Mouse (Mus musculus) gastrocnemius, adult 2 months (tissue): ENCODE data around the gene Gm45711. TPM values are rescaled to one million over a fixed set of nuclear protein-coding genes. Genes with fewer than 3 reads are reported as not detected.
"Not testable (repeated sequence)": the region's sequence is repeated elsewhere in the genome, so short reads cannot be mapped to it uniquely, and the experiment has no call there.

Experiments
- DNase-seq: peaks from one replicate; pipeline ENCODE4 v3.0.0; 2022
- H3K27ac ChIP-seq: fragments of 200-600 bp; 2 replicates; pipeline ENCODE4 v1.8.1; 2022; ENCODE audit warnings: mild to moderate bottlenecking
- H3K4me3 ChIP-seq: fragments of 200-600 bp; 2 replicates; pipeline ENCODE4 v1.8.1; 2022; ENCODE audit warnings: mild to moderate bottlenecking, moderate library complexity
- CTCF ChIP-seq: fragments of 200-600 bp; IDR thresholded peaks from 2 replicates; pipeline ENCODE4 v1.8.1; 2022; ENCODE audit warnings: antibody characterized with exemption, mild to moderate bottlenecking, moderate library complexity
- intact Hi-C: fragments of 180-260 bp; cut with DNase I; formaldehyde crosslinking; loops from one replicate; pipeline ENCODE4 v1.15.1; 2025
- long read RNA-seq, 2 experiments: library from polyadenylated mRNA; stranded (forward); transcript quantifications; one replicate each; pipeline ENCODE4 v2.0.0; 2021
- total RNA-seq, 2 experiments: library from RNA; stranded (reverse); gene quantifications; 2 replicates each; pipeline ENCODE4 v1.2.3; 2021

Gm45711 gene
- not detected for total RNA-seq
- long read RNA-seq, experiment 1, result 0 reads
- long read RNA-seq, experiment 2, result 0 reads

DNA sequence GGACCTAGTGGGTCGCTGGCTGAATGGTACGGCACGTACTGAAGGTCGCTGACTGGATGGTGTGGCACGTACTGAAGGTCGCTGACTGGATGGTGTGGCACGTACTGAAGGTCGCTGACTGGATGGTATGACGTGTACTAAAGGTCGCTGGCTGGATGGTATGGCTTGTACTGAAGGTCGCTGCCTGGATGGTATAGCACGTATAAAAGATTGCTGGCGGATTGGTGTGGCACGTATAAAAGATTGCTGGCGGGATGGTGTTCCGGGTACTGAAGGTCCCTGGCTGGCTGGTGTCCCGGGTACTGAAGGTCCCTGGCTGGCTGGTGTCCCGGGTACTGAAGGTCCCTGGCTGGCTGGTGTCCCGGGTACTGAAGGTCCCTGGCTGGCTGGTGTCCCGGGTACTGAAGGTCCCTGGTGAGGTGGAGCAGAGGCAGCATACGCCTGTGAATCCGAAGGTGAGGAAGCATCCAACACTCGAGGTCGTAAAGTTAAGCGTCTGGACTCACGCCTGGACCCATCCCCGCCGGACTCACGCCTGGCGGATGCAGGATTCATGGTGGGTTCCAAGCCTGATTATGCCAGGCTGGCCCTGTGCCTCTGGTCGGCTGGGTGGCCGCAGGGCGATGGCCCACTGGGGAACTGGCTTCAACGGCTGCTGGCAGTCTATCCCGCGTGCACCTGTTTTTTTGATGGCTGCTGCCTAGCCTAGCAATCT, at the start of gene Gm45711, which contains the start of gene Cmtm1:
Gm45711 (minus strand) TSS at position 641 of the 715 bp plus-strand sequence.
Cmtm1 (minus strand) TSS at position 705 of the 715 bp plus-strand sequence.
- DNase-seq, result peak; percentile 87
- intact Hi-C loops, result not testable (repeated sequence)
- Histone ChIP-seq H3K4me3 (peak within 1 kb of the TSS; percentile 21; the same call in 1 of the 2 replicates), H3K27ac (peak within 1 kb of the TSS; percentile 74)

DNA sequence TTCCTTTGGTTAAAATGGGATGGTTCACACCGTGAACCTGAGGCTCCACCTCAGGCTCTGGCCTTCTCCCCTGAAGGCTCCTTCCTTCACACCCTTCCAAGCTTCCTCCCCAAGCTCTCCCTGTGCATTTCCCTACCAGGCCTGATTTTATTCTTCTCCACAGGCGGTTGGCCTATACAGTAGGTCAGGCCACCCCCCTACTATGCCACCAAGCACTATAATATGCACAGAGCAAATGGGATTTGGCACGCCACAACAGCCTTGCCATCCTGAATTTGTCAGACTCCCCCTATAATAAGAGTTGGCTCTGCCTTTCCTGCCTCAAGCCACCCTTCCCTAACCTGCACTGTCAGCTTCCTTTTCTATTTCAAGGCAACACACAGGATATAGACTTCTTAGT, 48.8 kb upstream of the Gm45711 start:
- Histone ChIP-seq H3K4me3 (no peak overlapping the region), H3K27ac (no peak overlapping the region)
- intact Hi-C loops, result no loop called here
- DNase-seq, result no peak
- TF ChIP-seq CTCF, result no peak

DNA sequence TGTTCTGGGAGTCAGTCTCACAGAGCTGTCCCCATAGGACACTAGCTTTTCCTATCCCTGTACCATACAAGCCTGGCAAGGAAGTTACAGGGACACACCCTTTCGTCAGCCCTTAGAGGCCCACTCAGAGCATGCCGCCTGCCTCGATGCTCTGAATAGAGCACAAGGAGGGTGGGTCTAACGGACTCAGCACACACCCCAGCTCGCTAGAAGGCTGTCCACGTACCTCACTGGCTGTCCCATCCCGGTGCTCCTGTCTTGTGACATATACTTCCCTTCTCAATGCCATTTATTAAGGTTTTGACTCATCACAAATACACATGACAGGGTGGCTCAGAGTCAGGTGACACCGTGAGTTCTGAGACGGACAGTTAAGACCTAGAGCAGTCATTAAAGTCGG, 44.6 kb upstream of the Gm45711 start:
- intact Hi-C loops, result no loop called here
- DNase-seq, result no peak
- TF ChIP-seq CTCF, result no peak

DNA sequence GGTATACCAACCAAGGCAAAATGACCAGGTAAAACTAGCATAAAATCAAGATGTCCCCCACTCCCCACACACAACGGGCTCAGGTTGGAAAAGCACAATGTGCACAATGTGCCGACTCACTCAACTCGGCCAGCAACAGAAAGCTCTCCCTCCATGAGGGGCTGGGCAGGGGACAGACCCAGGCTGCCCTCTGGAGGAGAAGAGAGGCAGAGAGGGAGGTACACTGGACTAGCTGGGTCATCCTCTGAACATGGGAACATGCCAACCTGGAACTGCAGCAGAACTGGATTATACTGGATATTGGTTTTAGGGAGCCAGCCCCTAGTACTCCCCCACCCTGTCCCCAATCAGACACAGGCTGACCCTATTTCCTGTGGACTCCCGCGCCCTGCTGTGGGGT, 43.3 kb upstream of the Gm45711 start:
- TF ChIP-seq CTCF, result no peak
- DNase-seq, result no peak
- intact Hi-C loops, result no loop called here

More for the DNA sequence above, 44.6 kb upstream of the Gm45711 start:
- Histone ChIP-seq H3K27ac (no peak overlapping the region), H3K4me3 (no peak overlapping the region)

DNA sequence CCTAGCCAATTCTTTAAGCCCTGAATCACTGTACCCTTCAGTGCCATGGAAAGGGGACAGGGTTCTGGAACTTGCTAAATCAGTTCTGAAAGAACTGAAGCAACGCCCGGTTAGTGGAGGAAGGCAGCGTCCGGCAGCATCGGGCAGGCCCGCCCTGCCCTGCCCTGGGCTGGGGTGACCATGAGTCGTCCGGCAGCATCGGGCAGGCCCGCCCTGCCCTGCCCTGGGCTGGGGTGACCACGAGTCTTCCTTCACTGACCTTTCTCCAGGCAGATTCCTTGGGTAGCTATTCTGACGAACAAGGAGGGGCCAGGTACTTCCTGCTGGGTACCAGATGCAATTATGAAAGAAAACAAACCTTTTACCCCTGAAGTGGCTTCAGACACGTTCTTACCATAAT, 40.2 kb upstream of the Gm45711 start:
- Histone ChIP-seq H3K4me3 (no peak overlapping the region), H3K27ac (no peak overlapping the region)
- no peak for TF ChIP-seq CTCF
- intact Hi-C loops, result no loop called here
- no peak for DNase-seq

More for the DNA sequence above, 43.3 kb upstream of the Gm45711 start:
- Histone ChIP-seq H3K4me3 (no peak overlapping the region), H3K27ac (no peak overlapping the region)

DNA sequence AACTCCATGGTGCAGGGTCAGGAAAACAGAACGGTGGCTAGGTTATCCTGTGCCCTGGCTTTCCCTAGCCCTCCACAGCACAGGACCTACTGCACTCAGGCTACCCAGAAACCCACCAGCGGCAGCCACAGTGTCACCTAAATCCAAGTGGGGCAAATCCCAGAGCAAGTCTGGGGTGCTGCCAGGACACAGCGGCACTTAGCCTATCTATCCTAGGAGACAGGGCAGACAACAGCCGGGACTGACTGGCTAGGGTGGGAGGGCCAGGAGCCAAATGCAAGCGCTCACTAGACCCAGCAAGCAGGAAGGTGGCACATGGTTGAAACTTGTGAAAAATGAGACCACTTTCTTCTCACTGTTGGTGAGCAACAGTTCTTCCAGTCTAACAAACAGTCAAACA, 39.1 kb upstream of the Gm45711 start:
- Histone ChIP-seq H3K27ac (no peak overlapping the region), H3K4me3 (no peak overlapping the region)
- TF ChIP-seq CTCF, result no peak
- intact Hi-C loops, result no loop called here
- DNase-seq, result peak; percentile 31

DNA sequence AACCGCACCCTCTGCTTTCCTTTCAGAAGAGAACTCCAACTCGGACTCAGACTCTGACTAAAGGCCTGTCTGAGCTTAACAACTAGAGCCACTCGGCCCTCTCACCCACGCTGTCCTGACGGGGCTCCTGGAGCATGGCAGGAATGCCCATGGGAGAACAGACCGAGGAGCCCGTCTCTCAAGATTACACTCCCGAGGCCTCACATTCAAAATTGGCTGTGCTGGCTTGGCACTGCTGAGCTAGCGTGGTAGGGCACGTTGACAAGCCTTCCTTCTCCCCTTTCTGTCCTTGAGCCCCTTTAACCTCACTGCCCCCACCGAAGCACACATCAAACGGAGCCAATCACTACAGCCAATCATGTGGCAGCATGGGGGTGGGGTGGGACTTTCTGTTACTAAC, 36.8 kb upstream of the Gm45711 start:
- no peak for DNase-seq
- no peak overlapping the region for H3K4me3 ChIP-seq
- no peak for TF ChIP-seq CTCF
- no peak overlapping the region for H3K27ac ChIP-seq
- intact Hi-C loops, result no loop called here

DNA sequence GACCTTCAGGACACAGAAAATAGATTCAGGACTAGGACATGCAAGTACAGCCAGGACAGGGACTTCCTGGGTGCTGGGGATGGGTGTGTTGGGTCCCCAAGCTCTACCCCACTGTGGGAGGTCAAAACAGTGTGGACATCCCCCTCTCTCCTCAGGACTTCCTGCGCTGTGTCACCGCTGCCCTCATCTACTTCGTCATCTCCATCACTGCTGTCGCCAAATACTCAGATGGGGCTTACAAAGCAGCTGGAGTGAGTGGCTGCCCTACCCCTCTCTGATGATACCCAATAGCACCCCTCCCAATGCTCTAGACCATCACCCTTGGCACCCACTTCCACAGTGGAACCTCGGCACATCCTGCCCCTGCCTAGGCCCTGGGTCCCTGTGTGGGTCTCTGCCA, 34.7 kb upstream of the Gm45711 start:
- intact Hi-C loops, result loop anchor here (1.0 to 5.0 kb wide), 4 partner anchors 58 to 226 kb away; partner anchors contain the start of gene Cklf
- TF ChIP-seq CTCF, result no peak
- no peak overlapping the region for H3K27ac ChIP-seq
- DNase-seq, result no peak
- no peak overlapping the region for H3K4me3 ChIP-seq

DNA sequence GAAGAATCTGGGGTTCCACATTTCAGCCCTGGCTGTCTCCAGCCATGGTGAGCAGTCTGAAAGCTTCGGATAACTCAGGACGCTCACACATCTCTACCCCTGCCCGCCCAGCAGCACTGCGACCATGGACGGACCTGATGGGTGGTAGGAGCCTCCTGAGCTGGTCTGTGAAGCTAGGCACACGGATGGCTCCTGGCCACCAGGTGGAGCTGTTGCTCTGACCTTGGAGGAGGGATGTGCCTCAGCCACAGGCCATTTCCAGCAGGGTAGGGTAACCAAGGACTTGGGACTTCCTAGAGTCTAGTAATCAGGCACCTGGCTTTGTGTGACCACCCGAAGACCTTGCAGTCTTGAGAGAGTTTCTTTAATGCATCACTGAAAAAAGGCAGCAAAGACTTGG, 34.1 kb upstream of the Gm45711 start:
- H3K27ac ChIP-seq, result no peak overlapping the region
- peak; percentile 91 for DNase-seq
- intact Hi-C loops, result loop anchor here (1.0 to 5.0 kb wide), 4 partner anchors 59 to 227 kb away; partner anchors contain the start of gene Cklf
- TF ChIP-seq CTCF, result peak; percentile 97
- H3K4me3 ChIP-seq, result no peak overlapping the region

DNA sequence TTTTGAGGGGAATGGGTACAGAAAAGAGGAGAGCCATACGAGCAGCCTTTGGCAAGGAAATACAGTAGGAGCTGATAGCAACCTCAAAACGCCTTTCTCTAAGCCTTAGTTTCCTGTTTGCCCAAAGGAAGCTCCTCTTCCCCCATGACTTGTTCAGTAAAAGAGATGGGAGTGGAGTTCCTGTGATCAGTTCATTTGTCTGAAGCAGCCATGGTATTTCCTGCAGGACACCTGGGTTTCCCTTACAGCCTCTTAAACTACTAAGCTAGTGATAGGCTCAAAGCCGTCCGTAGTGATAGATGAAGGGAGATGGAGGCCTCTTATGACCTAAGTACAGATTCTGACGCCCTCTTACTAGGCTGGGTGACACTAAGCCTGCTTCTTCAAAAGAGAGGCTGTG, 32.5 kb upstream of the Gm45711 start:
- no peak for DNase-seq
- intact Hi-C loops, result loop anchor here (5.0 kb wide), 1 partner anchor 90 kb away; the partner anchor contains the start of gene Cklf
- H3K27ac ChIP-seq, result peak overlapping the region; percentile 93
- no peak for TF ChIP-seq CTCF
- no peak overlapping the region for H3K4me3 ChIP-seq

DNA sequence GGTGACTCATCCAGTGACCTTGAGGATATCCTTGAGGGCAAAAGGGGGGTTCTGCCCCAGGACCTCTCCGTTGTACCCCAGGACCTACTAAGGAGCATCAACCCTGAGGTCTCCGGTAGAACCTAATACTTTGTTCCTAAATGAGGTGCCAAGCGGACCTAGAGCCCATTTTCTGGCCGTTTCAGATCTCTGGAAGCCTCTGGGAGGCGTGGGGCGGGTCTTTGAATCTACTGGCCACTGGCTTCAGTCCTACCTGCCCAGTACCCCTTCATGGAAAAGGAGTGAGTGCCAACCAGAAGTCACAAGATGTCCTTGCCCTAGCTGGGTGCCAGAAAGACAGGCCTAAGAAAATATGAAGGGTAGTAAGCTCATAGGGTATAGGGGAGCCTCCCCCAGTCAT, 31.8 kb upstream of the Gm45711 start:
- Histone ChIP-seq H3K4me3 (peak overlapping the region; percentile 88), H3K27ac (peak overlapping the region; percentile 93)
- no peak for DNase-seq
- TF ChIP-seq CTCF, result no peak
- intact Hi-C loops, result loop anchor here (5.0 kb wide), 1 partner anchor 89 kb away; the partner anchor contains the start of gene Cklf

DNA sequence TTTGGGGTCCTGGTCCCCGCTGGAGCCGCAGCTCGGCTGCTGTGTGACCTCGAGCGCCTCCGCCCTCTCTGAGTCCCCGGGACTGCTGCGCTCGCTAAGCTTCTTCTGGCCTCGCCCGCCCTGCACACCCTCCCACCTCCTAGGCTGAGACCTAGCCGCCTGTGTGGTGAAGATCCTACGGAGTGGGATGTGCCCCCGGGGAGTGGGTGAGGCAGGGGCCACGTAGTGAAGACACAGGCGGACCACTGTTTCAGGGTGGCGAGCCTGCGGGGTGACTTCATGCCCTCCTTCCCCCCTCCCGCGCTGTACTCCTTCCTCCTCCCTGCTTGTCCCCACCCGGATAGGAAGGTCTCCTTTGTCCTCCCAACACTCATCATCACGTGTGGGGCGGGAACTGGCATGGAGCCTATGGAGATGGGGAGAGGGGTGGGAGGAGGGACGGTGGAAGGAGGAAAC, 31.3 kb upstream of the Gm45711 start:
- H3K27ac ChIP-seq, result peak overlapping the region; percentile 93
- no peak for TF ChIP-seq CTCF
- peak; percentile 80 for DNase-seq
- intact Hi-C loops, result loop anchor here (5.0 kb wide), 1 partner anchor 89 kb away; the partner anchor contains the start of gene Cklf
- peak overlapping the region; percentile 88 for H3K4me3 ChIP-seq
